Mouse (Mus musculus): ENCODE data around the gene Nek7. TPM values are rescaled to one million over a fixed set of nuclear protein-coding genes. Genes with fewer than 3 reads are reported as not detected.

Nek7 gene
- total RNA-seq (2023): 43.8 TPM

DNA sequence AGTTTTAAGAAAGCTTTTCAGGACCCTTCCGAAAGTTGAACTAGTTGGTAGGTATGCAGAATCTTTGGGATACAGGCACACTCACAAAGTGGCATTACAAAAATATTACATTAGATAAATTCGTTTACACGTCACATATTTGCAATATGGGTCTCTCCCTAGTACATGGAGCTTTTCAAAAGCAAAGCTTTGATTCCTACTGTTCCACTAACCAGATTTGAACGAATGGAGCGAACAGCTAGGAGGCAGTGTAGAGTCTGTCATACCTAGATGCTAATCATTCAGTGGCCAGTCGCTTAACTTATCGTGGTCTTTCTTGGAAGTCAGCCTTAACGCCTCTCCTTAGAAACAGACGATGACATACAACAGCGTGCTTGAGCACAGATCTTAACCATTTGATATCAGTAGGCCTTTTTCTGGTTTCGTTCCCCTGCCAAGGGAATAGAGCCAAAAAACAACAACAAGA lies at the start of gene Nek7:
Gene Nek7, minus strand, starts transcription at position 146 of the 466 bp plus-strand sequence.

Other genes with a start within 250 kb of the Nek7 start
- gene Lhx9, start 228.4 kb upstream of the Nek7 start, total RNA-seq (2023): 0.38 TPM
- 13.4 TPM for gene 2310009B15Rik, start 236.7 kb upstream of the Nek7 start, total RNA-seq (2023)

All from CD4-positive naive resting alpha-beta T cell, adult 57 days (primary cell).